Mouse (Mus musculus) cortical plate, adult 2 months (tissue): ENCODE data around the gene Ankrd6.

ENCODE experiments used
- CTCF ChIP-seq: fragments of 200-500 bp; IDR thresholded peaks from 2 replicates; pipeline ENCODE4 v1.5.1; 2011; ENCODE audit warnings: mild to moderate bottlenecking, control low read depth, low read length; ENCODE audit not compliant: insufficient read depth; ENCODE audit errors: extremely low read depth
- POLR2A ChIP-seq: fragments of 200-500 bp; IDR thresholded peaks from 2 replicates; pipeline ENCODE4 v1.6.1; 2011; ENCODE audit warnings: mild to moderate bottlenecking, low read length, control low read depth; ENCODE audit not compliant: insufficient read depth; ENCODE audit errors: extremely low read depth

GRCm38 (mm10) chr4:32961394-32961793, 10.8 kb upstream of the Ankrd6 start:
- TF ChIP-seq POLR2A = no peak
- no peak for TF ChIP-seq CTCF
